Mouse (Mus musculus): Measurements from ENCODE around the gene Wdfy1.

Wdfy1 gene

DNA sequence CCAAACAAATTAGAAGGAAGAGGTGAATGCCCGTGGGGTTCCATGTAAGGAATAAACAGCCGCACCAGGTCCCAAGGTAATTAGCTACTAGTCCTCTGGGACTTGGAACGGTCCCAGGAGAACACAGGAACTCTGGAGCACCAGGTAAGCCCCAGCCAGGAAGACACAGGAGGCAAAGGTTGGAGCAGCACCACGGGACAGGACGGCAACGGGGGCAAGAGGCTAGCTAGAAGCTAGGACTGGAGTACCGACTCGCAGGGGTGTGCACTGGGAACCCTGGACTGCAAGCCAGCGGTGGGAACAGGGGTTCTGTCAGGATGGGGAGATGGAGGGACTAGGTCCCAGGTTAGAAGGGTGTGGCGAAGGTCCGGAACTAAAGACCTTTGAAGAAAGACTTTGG is 15.3 kb downstream of the Wdfy1 start:
- no peak for DNase-seq (ENCODE audit: low spot score)

DNA sequence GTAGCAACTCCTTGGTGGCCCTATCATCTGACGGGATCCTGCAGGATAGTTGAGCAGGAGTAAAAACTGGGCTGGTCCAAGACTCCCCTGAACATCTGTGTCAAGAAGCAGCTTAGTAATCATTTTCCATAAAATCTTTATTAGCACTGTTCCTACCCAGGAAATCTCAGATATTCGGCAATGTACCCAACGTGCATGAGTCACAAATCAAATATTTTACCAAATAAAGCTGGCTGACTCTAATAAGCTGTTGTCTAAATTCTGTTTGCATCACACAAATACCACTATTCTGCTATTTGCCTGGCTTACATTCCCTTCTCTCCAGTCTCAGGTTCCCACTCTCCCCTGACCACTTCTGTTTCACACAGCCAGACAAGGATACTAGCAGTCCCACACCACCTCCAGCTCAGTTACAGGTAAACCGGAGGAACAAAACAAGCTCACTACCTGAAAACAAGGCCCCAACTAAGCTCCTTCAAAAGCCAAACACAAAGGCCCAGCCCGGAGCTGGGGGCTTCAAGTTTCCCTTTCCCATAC is 16.4 kb downstream of the Wdfy1 start:
- no peak for DNase-seq (ENCODE audit: low spot score)

DNA sequence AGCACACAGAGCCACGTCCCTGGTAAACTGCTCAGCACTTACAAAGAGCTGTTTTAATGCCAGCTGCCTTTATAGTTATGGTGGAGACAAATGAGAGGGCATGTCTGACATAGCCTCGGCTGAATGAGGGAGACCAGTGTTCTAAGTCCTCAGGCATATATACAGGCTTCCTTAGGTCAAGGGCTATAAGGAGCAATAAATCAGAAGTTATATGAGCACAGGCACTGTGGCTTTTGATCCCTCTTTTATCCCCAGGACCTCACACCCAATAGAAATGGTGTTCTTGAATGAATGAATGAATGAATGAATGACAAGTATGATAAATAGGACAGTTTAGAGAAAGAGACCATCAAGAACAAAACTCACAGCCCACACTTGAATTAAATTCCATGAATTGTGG is 16.9 kb downstream of the Wdfy1 start:
- no peak for DNase-seq (ENCODE audit: low spot score)

DNA sequence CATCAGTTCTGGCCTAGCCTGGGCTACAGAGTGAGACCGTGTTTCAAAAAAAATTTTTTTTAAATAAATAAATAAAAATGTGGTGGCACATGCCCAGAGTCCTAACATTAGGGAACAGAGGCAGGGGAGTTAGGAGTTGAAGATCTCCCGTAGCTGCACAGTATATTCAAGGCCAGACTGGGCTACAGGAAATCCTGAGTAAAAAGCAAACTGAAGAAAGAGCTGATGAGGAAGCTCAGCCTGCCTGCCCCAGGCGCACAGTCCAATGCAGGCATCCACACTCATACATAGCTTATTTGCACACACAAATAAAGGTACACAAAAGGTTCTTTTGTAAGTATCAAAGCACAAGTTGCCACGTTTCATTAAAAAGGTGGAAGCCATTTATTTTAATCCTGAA is 18.3 kb downstream of the Wdfy1 start:
- no peak for DNase-seq (ENCODE audit: low spot score)

DNA sequence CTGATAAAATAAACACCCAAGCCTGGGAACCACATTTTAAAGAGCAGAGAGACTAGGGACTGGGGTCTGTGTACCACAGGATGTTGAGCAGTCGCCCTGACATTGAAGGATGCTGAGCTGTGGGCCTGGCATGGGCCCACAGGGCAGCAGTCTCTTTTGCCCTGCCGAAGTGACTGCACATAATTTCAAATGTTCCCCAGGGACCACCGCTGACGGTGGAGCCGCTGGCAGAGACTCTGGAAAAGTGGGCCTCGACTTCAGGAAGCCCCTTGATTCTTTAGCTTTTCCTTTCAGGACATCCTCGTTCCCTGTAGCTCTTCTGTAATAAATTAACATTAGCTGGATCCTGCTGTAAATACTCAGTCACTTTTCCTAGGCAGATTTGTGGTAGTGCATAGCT is 18.8 kb downstream of the Wdfy1 start:
- DNase-seq (ENCODE audit: low spot score) = no peak

DNA sequence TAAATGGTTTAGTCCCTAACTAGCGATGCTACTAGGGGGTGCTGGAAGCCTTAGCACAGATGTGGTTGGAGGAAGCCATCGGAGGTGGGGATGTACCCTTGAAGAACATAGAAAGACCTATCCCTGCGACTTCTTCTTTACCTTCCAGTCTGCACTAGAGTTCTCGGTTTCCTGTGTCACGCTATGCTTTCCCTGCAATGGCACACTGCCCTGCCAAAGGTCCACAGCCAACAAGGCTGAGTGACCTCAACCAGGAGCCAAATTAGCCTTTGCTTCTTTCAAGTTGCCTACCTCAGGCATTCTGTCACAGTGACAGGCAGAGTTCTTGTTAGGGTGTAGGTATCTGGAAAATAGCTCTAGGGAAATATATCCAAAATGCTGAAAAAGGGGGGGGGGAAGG is 19.5 kb downstream of the Wdfy1 start:
- DNase-seq (ENCODE audit: low spot score) = no peak

DNA sequence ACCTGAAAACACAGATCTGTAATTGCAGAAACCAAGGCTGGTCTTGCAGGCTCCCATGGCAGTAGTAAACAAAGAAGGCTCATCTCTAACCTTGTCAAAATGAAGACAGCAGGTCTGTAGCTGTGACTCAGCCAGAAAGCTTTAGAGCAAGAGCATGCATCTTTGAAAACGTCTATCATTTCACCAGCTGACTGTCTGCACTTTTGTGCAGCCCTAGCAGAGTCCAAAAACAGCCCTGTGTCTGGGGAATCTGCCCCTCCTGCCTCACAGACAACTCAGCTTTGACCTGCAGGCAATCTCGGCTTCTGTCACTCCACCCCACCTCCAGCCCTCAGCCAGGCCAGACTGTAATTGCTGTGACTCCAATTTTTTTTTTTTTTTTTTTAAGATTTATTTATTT is 20.6 kb downstream of the Wdfy1 start:
- DNase-seq (ENCODE audit: low spot score) = no peak

DNA sequence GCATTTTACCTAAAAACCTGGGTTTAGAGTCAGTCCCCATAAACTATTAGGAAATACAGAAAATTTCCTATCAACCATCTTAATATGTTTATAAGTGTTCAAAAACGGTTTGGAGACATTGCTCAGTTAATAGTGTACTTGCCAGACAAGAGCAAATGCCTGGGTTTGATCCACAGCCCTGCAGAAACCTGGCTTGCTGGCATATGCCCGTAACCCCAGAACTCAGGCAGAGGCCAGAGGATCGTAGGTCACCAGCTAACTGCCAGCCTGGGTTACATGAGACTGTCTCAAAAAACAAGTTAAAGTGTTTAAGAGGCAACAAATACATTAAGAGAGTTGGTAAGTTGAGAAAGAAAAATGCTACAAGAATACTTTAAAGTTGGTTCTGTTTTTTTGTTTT is 21.0 kb downstream of the Wdfy1 start:
- DNase-seq (ENCODE audit: low spot score) = no peak

DNA sequence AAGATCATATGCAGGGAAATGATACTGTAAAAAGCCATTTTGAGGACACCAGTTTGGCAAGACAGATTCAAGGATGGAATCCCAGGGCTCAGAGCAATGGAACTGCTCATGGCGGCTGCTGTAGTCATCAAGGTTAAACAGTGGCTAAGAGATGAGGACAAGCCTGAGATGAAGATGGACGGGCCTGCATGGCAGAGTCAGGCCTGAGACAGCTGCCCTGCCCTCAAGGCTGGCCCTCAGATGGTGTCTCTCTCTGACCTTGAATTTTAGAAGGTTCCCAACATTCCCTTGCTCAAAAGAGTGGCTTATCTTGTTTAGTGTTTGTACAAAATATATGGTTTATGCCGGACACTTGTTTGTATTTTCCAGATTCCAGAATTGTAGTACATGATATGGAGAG is 22.5 kb downstream of the Wdfy1 start:
- no peak for DNase-seq (ENCODE audit: low spot score)

DNA sequence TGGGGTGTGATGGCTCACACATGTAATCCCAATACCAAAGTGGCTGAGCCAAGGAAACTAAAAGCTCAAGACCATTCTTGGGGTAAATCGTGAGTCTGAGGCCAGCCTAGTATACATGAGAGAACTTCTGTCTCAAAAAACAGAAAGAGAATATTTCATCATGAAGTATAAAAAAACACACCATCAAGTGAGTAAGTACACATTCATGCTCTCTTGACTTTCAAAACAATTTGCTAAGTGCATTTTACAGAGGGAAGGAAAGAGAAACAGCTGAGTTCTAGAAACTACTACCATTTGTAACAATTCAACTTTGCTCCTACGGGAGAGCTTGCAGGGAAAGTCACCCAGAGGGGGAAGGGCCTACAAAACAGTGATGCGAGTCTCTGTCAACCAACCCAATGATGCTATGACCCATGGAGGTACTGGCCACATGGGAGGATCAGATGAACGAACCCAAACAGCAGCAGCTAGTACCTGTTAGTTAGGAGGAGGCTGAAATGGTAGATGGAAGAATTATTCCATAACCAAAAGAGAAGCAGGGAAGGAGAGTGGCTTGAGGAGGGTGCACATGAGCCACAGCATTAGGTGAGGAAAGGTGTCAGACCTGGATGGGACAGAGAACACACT is 23.1 kb downstream of the Wdfy1 start:
- no peak for DNase-seq (ENCODE audit: low spot score)

DNA sequence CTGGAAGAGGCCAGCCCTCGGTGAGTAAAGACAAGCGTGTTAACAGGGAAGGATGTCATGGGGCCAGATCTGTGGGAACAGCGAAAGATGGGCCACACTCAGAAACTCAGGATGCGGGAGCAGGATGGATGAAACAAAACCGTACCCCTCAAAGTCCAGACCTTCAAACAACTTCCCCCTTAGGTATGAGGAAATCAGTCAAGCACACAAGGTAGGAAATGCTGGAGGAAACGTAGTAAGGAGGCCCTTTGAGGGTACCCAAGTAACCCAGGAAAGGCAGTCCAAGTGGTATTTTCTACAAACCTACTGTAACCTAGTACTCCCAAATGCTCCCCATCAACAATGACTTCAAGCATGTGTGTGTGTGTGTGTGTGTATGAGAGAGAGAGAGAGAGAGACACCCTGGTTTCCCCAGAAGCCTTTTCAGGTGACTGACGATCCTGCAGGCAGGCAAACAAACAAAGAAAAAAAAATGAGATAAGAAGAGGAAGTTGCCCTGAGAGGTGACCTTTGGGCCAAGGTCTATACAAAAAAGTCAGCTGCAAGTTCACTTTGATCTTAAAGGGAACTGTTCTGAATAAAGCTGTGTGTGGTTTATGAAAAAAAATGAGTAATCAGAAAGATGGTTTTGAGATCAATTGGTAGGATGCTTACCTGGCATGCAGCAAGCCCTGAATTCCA is 23.8 kb downstream of the Wdfy1 start:
- no peak for DNase-seq (ENCODE audit: low spot score)

DNA sequence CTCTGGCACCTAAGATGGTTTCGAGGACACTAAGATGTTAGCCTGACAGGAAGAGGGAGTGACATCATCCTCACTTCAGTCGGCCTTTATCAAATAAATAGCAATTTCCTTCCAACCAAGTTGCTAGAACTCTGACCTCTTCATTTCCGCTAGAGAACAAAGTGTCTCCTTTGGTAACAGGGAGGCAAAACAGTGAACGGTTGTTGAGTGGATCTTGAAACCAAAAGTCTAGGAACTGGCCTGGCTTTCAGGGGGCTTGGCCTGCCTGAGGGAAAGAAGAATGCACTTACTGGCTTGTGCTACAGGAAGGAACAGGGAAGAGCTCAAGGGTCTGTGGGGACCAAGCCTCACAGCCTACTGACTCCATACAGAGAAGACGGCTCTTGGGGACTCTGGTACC is 24.8 kb downstream of the Wdfy1 start:
- no peak for DNase-seq (ENCODE audit: low spot score)

DNA sequence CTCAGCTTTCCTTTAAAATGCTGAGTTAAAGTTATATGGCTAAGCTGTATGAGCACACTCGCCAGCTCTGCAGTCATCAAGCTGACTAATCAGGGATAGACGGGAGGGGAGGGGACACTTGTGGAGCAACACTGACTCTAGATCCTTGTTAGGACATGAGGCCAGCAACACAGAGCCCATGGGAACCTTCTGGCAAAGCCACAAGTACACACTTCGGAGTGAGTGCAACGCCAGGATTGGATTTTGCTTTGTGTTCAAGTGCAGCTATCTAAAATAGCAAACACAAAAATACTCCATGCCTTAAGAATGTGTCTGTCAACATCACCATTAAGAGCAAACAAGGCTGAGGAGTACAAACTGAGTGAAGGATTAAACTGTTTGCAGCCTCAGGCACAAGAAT is 29.9 kb downstream of the Wdfy1 start:
- no peak for DNase-seq (ENCODE audit: low spot score)

DNA sequence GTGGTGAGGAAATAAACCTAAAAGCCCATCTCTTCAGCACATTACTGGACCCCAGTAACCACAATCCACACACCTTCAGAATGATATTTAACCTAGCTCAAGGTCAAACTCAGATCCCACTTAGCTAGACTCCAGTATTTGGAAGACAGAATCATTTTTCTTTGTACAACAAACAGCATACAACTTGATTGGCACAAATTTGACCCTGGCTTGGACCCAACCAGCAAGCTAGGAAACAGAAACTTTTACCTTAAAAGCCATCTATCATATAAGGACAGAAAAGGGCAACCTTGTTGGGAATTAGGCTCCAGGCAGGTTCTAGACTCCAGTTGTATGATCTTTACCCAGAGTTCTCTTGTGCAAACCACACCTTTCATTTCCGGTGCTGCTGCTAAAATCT is 32.6 kb downstream of the Wdfy1 start:
- DNase-seq (ENCODE audit: low spot score) = no peak

DNA sequence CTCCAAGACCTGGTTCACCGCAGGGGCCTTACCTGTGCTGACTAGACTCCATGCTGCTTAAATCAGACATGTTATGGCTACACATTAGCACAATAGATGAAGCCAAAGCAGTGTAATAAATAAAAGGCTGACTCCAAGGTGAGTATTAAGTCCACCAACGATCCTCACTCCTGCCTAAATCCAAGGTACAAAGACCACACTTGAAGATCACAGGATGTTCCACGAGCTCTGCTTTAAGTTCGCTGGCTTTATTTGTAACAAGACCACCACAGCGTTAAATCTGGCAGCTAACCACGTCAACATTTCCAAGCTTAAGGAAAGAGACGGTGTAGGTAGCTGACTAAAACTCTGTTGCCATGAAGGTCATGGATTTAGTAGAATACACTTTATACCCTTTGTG is 33.0 kb downstream of the Wdfy1 start:
- no peak for DNase-seq (ENCODE audit: low spot score)

DNA sequence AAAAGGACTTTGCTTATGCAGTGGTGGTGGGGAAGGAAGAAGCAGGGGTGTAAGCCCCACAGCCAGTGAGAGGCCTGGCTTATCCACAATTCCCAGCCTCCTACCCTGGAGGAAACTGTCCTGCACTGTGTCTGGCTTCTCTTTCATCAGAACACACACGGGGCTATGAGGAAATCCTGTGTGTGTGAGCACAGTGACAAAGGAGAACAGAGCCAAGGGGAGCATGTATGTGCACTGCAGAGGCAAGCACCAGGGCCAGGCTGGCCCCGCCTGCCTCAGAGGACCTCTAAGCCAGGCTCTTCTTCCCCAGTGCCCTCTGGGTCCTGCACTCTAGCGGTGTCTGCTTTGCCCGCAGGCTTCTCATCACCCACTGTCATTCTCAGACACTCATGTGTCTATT is 34.9 kb downstream of the Wdfy1 start:
- no peak for DNase-seq (ENCODE audit: low spot score)

DNA sequence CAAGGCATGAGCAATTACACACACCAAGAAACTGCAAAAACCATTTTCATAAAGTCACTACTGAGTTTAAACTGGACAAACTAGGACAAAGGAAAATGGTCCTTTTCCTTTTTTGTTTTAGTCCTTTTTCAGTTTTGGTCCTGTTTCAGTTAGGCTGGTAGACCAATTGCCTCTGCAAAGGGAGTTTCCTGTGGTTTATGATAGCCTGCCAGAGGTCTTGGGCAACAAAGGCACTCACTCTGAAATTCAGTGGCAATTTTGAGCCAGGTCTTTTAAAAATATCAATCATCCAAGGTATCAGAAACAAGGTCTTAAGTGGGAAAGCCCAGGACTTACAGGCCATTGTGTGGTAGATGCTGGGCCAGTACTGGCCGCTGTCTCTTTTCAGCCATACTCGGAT is 36.2 kb downstream of the Wdfy1 start:
- DNase-seq (ENCODE audit: low spot score) = no peak

DNA sequence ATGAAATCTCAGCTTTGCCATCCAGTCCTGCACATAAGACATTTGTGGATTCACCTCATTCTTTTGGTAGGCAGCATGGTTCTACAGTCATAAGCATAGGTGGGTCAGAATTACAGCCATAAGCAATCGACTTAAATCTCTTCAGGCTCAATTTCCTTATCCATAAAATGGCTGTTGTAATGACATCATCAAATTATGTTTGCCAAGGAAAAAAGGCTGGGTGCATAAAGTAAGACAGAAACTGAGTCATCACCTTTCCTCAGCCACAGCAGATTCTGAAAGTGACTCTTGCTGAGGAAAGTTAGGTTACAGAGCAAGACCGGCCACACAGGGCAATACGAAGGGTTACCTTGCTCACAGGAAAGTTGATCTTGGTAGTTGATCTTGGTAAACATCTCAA is 39.5 kb downstream of the Wdfy1 start:
- DNase-seq (ENCODE audit: low spot score) = no peak

DNA sequence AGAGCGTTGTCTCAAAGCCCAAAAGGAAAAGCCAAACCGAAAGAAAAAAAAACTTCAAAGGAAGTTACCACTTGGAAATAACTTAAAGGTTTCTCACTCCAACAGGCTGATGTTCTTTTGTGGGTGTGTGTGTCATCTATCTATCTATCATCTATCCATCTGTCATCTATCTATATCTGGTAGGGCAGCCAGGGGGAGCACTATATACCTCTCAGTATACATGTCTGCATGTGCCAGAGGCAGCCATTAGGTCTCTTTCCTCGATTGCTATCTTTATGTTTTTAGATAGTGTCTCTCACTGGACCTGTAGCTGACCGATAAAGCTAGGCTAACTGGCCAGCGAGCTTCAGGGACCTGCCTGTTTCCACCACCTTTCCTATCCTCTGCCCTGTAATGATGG is 41.1 kb downstream of the Wdfy1 start:
- DNase-seq (ENCODE audit: low spot score) = no peak

DNA sequence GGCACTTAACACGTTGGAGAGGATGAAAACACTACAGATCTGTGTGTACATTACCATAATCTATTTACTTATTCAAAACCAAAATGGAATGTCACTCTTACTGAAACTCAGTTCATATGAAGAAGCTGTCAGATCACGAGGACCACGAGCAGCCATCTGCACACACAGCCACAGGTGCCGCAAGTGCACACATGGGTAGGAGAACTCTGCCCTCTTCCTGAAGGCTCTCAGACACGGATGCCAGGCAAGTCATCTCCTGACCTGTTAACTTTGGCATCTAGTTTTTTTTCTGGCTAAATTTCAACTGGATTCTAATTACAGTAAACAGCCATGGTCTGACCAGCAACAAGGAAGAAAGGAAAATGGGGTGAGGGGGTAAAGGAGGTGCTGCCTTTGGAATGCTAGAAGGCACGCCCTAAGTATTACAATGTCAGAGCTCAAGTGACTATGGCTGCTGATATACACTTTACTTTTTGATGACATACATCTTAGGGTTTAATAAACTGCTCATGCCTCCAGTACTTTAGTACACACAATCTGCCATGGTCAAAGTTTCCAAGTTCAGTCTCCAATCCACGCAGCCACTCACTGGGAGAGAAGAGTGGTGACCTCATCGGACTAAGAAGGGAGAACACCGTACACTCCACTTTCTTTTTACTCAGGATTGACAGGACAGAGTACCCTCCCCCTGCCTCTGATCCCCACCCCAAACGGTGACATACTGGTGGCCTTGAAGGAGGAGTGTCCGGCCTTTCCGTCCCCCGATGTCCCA is 61.6 kb downstream of the Wdfy1 start:
- no peak for DNase-seq (ENCODE audit: low spot score)

DNA sequence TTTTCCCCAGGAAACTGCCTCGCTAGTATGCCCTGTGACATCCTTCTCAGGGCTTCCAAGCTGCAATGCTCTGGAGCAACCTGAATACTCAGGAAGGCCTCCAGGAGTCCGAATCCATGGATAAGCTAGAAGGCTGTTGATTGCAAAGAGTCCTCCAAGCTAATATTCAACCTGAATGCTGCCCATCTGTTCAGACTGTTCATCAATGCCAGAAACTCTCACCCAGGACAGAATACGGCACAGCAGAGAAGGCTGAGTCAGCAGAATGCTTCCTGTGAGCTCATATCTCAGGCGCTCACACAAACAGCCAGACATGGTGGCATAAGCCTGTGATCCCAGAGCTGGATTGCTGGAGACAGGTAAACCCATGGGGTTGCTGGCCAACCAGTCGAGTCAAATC is 62.9 kb downstream of the Wdfy1 start:
- DNase-seq (ENCODE audit: low spot score) = no peak

DNA sequence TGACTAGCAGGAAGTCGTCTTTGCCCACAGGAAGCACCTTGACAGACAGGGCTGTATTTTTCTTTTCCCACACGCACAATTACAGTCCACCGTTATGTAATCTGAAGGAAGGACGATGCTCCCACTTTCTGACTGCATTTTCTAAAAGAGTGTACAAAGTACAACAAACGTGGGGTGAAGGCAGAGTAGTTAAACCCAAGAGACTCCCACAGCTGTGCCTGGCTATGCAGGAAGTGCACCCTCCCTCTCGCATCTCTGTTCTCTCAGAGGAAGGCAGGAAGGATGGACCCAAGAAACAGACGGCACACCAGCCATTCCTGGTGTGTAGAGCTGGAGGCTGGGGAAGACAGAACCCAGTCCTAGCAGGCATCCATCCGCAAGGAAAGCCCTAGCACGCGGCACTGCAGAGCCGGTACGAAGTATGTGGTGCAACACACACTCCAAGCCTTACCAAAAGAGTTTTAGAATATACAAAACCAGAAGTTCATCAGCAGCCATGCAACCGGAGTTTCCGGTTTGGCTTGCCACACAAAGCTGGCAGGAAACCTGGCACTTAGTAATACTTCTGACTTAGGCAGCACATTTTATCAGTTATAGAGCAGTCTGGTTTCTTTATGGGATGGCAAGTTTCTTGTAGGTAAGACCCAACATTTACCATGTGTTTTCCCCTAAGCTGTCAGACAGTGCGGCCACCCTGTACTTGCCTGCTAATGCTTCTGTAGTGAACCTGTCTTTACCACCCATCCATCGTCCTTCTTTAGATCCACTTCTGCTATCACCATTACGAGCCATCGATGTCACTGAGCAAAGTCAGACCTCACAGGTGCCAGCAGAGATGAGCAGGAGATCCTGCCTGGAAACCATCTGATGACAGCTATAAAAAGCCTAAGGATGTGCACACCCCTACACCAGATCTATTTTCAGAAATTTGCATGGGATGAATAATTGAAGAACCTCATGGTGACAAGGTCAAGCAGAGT is 64.5 kb downstream of the Wdfy1 start:
- no peak for DNase-seq (ENCODE audit: low spot score)
